Mouse (Mus musculus): ENCODE data around the gene Wdr25.

- TF ChIP-seq POLR2A (IDR thresholded peaks at IDR 0.05; ENCODE audit: low read depth, low read length) (no peak), CTCF (conservative IDR thresholded peaks at IDR 0.05; ENCODE audit: insufficient read depth, insufficient read length, low read depth, low read length) (no peak)
Observed at GRCm38 (mm10) chr12:108888632-108889031, 4.8 kb upstream of the Wdr25 start.

All from kidney, adult 2 months (tissue).